Mouse (Mus musculus) megakaryocyte, embryonic 14.5 days (primary cell): Measurements from ENCODE around the gene Akr1c18.

Experiments
- FLI1 ChIP-seq: IDR thresholded peaks from 2 replicates; pipeline ENCODE4 v1.6.1; 2012; ENCODE audit warnings: low read length, inconsistent platforms, mixed read lengths
- GATA1 ChIP-seq: IDR thresholded peaks from 3 replicates; pipeline ENCODE4 v1.6.1; 2012; ENCODE audit warnings: mixed read lengths, low read length, inconsistent platforms, borderline replicate concordance

DNA sequence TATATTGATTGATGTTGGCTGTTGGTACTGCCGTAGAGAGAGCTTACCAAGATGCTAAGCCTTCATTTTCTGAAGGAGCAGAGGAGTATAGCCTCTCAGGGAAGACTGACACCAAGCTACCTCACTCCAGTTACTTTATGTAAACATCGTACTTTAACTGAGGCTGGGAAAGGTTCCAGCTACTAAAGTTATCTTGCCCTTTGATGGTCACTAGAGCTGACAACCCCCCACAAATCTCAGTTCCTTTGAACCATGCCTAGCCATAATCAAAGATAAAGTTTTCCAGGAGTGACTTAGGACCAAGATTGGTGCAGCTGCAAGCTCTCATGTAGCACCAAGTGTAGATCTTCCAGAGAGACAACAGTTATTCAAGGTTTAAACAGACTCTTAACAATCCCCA, 22.5 kb upstream of the Akr1c18 start:
- TF ChIP-seq GATA1 (no peak), FLI1 (no peak)
